Mouse (Mus musculus): ENCODE measurements around the gene Kcnk15. TPM values are rescaled to one million over a fixed set of nuclear protein-coding genes. Genes with fewer than 3 reads are reported as not detected.

Gene Kcnk15
- total RNA-seq (2015), result not detected in 2 replicates
- not detected in 2 replicates for total RNA-seq (2017)

DNA sequence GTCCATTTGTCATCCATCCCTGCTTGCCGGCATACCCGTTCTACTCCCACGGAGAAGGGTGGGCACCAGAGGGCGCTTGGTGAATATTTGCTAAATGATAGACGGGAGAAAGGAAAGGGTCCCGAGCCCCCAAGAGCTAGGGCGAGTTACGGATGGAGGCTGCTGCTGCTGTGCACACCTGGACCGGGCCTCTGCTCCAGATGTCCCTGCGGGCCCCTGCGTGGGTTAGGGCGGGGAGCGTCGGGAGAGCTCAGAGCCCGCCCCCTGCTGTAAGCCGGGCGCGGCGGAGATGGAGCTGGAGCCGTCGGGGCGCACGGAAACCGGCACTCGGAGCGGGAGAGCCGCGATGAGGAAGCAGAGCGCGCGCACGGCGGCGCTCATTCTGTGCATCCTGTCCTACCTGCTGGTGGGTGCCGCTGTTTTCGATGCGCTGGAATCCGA is at the start of gene Kcnk15:
Kcnk15 (plus strand) TSS at position 191 of the 441 bp plus-strand sequence.
- ATAC-seq (ENCODE audit: poor library complexity, severe bottlenecking), result no peak

DNA sequence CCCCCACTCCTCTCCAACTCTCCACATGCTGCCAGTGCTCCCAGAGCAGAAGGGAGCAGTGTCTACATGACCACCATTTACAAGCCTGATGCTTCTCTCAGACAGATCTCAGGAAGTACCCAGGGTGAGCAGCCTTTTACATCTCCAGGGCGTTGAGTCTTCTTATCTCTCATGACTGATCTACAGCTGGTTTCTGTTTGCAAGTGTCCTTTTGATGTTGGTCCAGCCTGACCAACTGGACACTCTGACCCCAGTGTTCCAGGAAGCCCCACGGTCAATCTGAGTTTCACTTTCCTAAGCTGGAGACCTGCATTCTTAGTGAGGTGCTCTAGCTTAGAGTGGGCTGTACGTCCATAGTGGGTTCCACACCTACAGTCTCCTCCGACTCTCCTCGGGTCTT is 49.6 kb upstream of the Kcnk15 start:
- no peak for ATAC-seq (ENCODE audit: poor library complexity, severe bottlenecking)

- ATAC-seq (ENCODE audit: poor library complexity, severe bottlenecking), result no peak
Measured at GRCm38 (mm10) chr2:163809166-163809565, 44.3 kb upstream of the Kcnk15 start.

GRCm38 (mm10) chr2:163809704-163810103 is 43.7 kb upstream of the Kcnk15 start:
- no peak for ATAC-seq (ENCODE audit: poor library complexity, severe bottlenecking)

GRCm38 (mm10) chr2:163813077-163813476 is 40.4 kb upstream of the Kcnk15 start:
- ATAC-seq (ENCODE audit: poor library complexity, severe bottlenecking), result no peak

DNA sequence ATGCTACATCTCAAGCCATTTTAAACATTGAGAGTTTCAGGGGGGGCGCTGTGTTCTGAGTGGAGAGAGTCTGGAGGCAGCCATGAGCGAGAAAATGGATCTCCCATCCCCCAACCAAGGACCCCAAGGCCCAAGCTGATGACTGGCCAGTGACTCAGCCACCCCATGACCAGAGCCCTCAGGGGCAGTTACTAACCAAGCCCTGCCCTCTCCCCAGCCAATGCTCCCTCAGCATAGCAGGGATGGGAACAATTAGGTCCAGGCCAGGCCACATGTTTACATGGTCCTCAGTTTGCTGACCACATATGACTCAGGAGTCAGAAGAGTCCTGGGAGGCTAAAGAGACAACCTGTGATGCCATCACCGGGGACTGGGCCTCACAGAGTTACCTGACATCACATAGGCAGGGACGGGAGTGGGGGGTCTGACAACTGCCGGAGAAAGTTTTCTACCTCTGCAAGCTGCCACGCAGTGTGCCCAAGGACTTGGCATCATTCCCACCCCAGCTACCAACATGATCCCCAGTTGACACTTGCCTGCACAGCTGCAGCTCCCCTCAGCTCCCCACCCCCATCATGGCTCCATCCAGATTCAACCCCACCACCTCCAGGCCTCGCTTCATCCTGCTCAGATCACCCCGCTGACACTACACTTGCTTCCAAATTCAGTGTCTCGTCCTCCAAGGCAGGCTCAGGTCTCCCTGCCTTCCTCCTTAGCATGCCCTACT is 38.5 kb upstream of the Kcnk15 start:
- ATAC-seq (ENCODE audit: poor library complexity, severe bottlenecking), result no peak

DNA sequence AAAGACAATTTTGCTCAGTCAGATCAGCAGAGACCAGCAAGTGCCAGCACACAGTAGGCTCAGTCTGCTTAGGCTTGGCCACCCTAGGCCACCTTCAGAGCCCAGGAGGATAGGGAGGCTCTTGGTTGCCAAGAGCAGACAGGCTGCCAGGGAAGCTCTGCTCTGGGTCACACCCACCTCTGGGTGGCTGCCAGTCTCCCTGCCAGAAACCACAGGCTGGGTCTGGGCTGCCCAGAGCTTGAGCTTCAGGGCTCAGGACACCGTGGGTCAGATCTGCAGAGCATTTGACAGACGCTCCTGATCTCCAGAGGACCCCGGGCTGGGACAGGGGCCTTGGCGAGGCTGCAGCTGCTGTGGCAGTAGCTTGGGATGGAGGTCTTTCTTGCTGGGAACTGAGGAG is 32.8 kb upstream of the Kcnk15 start, which contains the start of gene Ccn5:
Ccn5 (plus strand) TSS at position 255 of the 400 bp plus-strand sequence.
- no peak for ATAC-seq (ENCODE audit: poor library complexity, severe bottlenecking)

DNA sequence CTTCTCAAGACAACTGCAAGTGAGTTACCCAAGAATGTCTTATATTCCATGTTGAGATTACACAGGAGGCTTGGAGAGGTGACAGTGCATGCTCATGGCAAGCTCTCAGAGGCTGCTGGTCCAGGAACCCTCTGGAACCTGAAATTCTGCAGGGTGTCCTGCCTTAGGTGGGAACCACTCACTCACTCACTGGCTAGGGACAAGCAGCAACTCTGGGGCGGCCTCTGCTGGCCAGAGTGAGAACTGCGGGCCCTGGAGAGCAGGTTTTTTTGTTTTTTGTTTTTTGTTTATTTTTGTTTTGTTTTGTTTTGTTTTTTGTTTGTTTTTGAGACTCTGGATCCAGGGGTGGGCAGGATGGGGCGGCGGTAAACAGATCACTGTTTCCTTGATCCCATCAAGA is 30.2 kb upstream of the Kcnk15 start:
- ATAC-seq (ENCODE audit: poor library complexity, severe bottlenecking), result peak; percentile 82

DNA sequence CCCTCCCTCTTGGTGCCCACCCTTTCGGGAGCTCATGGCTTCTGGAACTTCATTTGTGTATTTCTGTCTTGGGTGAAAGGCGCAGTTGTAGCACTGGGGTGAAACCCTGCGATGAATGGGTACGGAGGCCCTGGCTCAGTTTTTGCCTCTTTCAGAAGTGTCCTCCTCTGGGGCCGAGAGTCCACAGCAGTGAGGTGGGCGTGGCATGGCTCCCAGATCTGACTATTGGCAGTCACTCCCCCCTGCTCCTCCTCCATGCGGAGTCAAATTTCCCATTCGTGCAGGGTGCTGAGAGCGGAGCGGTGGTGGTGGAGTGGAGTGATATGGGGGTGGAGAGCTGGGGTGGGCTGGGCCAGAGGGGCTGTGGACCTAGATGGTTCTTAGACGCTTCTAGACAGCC is 29.7 kb upstream of the Kcnk15 start:
- ATAC-seq (ENCODE audit: poor library complexity, severe bottlenecking), result no peak

DNA sequence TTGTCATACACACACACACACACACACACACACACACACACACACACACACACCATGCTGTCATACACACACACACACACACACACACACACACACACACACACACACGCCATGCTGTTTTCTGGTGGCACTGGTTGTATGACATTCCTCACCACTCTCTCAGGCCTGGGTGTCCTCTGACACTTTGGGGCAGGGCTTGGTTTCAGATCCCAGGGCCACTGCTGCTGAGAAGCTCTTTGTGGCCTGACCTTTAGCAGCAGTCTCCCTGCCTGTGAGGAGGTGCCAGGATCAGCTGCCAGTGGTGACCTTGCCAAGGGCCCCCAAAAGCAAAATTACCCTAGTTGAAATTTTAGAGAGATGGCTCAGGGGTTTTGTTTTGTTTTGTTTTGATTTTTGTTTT is 27.6 kb upstream of the Kcnk15 start:
- ATAC-seq (ENCODE audit: poor library complexity, severe bottlenecking), result no peak

GRCm38 (mm10) chr2:163826494-163826893 is 27.0 kb upstream of the Kcnk15 start:
- no peak for ATAC-seq (ENCODE audit: poor library complexity, severe bottlenecking)

GRCm38 (mm10) chr2:163831163-163831562 is 22.3 kb upstream of the Kcnk15 start:
- no peak for ATAC-seq (ENCODE audit: poor library complexity, severe bottlenecking)

DNA sequence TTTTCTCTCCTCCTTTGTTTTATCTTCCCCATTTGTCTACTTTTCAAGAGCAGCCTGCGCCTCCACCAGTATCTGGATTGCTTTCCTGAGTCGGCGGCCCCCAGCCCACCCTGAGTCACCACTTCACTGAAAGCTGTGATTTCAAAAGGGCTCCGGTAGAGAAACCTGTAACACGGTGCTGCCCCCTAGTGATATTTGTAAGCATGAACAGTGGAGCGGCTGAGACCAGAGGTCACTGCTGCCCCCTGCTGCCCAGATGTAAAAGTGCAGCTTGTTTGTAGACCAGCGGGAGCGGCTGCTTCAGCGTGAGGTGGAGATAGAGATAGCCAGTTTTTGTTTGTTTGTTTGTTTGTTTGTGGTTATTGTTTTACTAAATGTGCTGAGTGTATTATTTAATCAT is 15.4 kb upstream of the Kcnk15 start:
- ATAC-seq (ENCODE audit: poor library complexity, severe bottlenecking), result peak; percentile 100

DNA sequence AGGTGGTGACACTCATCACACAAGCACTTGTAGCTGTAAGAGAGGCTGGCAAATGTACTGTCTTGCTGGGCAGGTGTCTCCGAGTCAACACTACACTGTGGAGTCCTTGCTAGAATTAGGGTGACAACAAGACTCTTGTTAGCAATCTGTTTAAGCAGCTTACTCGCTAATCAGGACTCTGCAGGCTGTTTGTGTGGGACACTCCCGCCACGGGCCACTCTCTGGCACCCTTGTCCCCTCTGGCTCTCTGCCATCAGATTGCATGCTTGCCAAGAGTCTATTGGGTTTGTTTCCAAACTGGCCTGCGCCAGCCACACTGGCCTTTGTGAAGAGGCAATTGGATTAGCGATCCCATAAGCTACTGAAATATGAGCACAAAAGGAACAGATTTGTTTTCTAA is 13.9 kb upstream of the Kcnk15 start:
- ATAC-seq (ENCODE audit: poor library complexity, severe bottlenecking), result no peak

GRCm38 (mm10) chr2:163842043-163842442 is 11.4 kb upstream of the Kcnk15 start:
- no peak for ATAC-seq (ENCODE audit: poor library complexity, severe bottlenecking)

DNA sequence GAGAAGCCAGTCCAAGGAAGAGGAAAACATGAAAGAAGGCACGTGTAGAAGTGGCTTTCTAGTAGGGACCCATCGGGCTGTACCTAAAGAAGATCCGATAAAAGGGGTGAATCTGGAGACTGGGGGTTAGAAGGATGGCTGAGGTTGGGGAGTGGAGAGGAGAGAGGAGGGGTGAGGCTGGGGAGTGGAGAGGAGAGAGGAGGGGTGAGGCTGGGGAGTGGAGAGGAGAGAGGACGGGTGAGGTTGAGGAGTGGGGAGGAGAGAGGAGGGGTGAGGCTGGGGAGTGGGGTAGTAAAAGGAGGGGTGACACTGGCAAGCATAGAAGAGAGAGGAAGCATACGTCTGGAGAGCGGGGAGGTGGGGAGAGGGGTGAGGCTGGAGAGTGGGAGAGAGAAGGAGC is 3.8 kb downstream of the Kcnk15 start:
- no peak for ATAC-seq (ENCODE audit: poor library complexity, severe bottlenecking)

DNA sequence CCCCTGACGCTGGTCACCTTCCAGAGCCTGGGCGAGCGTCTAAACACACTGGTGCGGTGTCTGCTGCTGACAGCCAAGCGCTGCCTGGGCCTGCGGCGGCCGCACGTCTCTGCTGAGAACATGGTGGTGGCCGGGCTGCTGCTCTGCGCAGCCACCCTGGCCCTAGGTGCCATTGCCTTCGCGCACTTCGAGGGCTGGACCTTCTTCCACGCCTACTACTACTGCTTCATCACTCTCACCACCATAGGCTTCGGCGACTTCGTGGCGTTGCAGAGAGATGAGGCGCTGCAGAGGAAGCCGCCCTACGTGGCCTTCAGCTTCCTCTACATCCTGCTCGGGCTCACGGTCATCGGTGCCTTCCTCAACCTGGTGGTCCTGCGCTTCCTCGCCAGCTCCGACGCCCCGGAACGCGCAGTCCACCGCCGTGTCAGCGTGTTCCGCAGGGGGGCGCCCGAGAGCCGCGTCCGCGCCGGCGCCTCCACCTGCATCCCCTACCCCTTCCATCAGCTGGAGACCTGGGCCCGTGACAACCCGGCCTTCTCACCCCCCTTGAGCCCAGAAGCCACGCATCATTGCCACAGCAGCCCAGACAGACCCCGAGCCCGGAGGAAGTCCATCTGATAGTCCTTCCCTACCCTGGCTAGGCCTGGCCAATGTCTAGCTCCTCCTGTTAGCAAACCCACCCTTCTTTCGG is 5.0 kb downstream of the Kcnk15 start:
- ATAC-seq (ENCODE audit: poor library complexity, severe bottlenecking), result peak; percentile 38; the same call in 1 of the 2 replicates

GRCm38 (mm10) chr2:163865311-163865710 is 11.9 kb downstream of the Kcnk15 start:
- ATAC-seq (ENCODE audit: poor library complexity, severe bottlenecking), result no peak

- ATAC-seq (ENCODE audit: poor library complexity, severe bottlenecking), result no peak
Measured at GRCm38 (mm10) chr2:163866061-163866460, 12.6 kb downstream of the Kcnk15 start.

DNA sequence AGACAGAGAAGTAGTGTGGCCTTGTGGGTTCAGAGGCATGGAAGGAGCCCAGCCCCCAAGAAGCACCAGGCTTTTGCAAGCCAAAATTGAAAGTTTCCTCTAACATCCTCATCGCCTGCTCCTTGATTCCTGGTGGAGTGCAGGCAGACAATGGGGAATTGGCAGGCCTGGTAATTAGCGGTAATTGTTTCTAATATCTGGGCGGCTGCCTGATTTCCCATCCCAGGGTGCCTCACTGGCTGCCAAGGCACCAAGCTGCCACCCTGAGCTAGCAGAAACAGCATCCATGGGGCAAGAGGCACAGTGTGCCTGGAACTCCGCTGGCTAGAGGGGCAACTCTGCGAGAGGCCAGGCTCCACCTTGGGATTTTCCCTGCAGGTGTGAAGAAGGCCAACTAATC is 16.3 kb downstream of the Kcnk15 start:
- no peak for ATAC-seq (ENCODE audit: poor library complexity, severe bottlenecking)

GRCm38 (mm10) chr2:163871266-163871665 is 17.8 kb downstream of the Kcnk15 start:
- ATAC-seq (ENCODE audit: poor library complexity, severe bottlenecking), result no peak

- no peak for ATAC-seq (ENCODE audit: poor library complexity, severe bottlenecking)
Measured at GRCm38 (mm10) chr2:163871906-163872305, 18.5 kb downstream of the Kcnk15 start.

All from megakaryocyte, adult 5-6 weeks (primary cell).